Mouse (Mus musculus) brain, embryonic 14.5 days (tissue): Measurements from ENCODE around the gene Fras1.

ENCODE experiments used
- CTCF ChIP-seq: fragments of 200-500 bp; IDR thresholded peaks from 2 replicates; pipeline ENCODE4 v1.5.1; 2012; ENCODE audit warnings: inconsistent platforms, mild to moderate bottlenecking, moderate library complexity, borderline replicate concordance; ENCODE audit not compliant: insufficient read depth, insufficient read length; ENCODE audit errors: extremely low read depth
- POLR2A ChIP-seq: fragments of 200-500 bp; IDR thresholded peaks from 2 replicates; pipeline ENCODE4 v1.6.1; 2012; ENCODE audit warnings: mild to moderate bottlenecking, inconsistent platforms, borderline replicate concordance; ENCODE audit not compliant: poor library complexity, insufficient read depth, insufficient read length, severe bottlenecking; ENCODE audit errors: extremely low read depth

DNA sequence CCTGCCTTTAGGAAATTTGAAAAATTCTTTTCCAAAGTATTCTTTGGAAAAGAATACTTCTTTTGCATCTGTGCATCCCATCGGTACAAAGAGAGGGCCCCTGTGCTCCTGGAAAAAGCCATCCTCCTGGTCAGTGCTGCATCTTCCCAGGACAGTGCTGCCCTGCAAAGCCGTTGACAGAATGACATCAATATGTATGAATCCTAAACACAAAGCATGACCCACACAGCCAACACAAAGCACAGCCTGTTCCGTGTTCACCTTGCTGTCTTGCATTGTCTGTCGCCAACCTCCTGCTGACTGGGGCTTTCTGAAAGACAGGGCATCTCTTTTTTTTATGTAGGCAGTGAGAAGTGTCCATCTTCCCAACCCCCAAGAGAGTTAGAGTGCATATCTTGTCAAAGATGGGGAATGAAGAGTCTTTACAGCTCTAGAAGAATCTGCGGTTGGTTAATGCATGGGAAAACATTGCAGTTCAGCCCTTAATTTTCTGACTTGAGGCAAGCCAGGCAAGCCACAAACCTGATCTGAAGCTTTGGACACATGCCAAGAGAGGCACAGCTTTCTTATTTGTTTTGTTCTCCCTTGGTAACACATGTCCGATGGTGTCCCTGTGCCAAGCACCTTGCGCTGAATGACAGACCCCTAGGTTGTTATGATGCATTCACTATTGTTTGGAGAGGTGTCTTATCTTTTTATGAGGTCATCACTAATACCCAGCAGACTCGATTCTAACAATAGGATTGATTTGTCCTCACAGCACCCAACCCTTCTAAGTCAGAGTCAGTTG is 373.6 kb downstream of the Fras1 start:
- no peak for TF ChIP-seq POLR2A
- no peak for TF ChIP-seq CTCF
